Mouse (Mus musculus) ES-Bruce4 (cell line): ENCODE data around the gene Nos1ap.

Source experiments
- CTCF ChIP-seq: IDR thresholded peaks from one replicate; pipeline ENCODE4 v1.8.1; 2011; ENCODE audit warnings: low read depth, low read length
- EP300 ChIP-seq: IDR thresholded peaks from 2 replicates; pipeline ENCODE4 v1.6.1; 2011; ENCODE audit warnings: low read depth, low read length; ENCODE audit not compliant: insufficient read depth
- POLR2A ChIP-seq: IDR thresholded peaks from one replicate; pipeline ENCODE4 v1.8.1; 2011; ENCODE audit warnings: low read length; ENCODE audit not compliant: insufficient read depth

- TF ChIP-seq POLR2A = no peak
- TF ChIP-seq CTCF = no peak
- no peak for TF ChIP-seq EP300
Measured at GRCm38 (mm10) chr1:170363746-170364145, 225.9 kb downstream of the Nos1ap start.
